Mouse (Mus musculus) erythroblast, adult 5-6 weeks (primary cell): Measurements from ENCODE around the gene Krt222. TPM values are rescaled to one million over a fixed set of nuclear protein-coding genes. Genes with fewer than 3 reads are reported as not detected.

Experiments used
- total RNA-seq, 2 experiments: library from RNA; stranded (forward) in 1 of 2; stranded (reverse) in 1 of 2; fragments of 150-400 nt in 1 of 2; fragments of 200-764, 138-1000 nt in 1 of 2; gene quantifications; 2 replicates each; pipeline versions ENCODE4 v1.2.3 to v1.2.4; 2015 to 2017; ENCODE audit warnings: low replicate concordance in 2 of 2

The Krt222 gene
- total RNA-seq, 2 experiments from 2014 or later: not detected

Other genes starting within 250 kb of the Krt222 start
- 132 and 152 TPM in 2 replicates for gene Top2a, start 219.9 kb downstream of the Krt222 start, total RNA-seq (2015; ENCODE audit: low replicate concordance)
- 334 and 394 TPM in 2 replicates for gene Top2a, start 219.9 kb downstream of the Krt222 start, total RNA-seq (2017; ENCODE audit: low replicate concordance)
- gene Igfbp4, start 202.8 kb downstream of the Krt222 start, total RNA-seq (2015; ENCODE audit: low replicate concordance): 10.8 and 29.7 TPM in 2 replicates
- gene Igfbp4, start 202.8 kb downstream of the Krt222 start, total RNA-seq (2017; ENCODE audit: low replicate concordance): 26.1 and 41.5 TPM in 2 replicates
- gene Tns4, start 154.8 kb downstream of the Krt222 start, total RNA-seq (2015; ENCODE audit: low replicate concordance): 0.77 TPM in 1 of 2 replicates, not detected in the other
- 0.42 TPM in 1 of 2 replicates, not detected in the other for gene Tns4, start 154.8 kb downstream of the Krt222 start, total RNA-seq (2017; ENCODE audit: low replicate concordance)
- gene Ccr7, start 89.0 kb downstream of the Krt222 start, total RNA-seq (2015; ENCODE audit: low replicate concordance): 1.0 and 2.9 TPM in 2 replicates
- gene Ccr7, start 89.0 kb downstream of the Krt222 start, total RNA-seq (2017; ENCODE audit: low replicate concordance): 0.60 and 0.98 TPM in 2 replicates
- gene Smarce1, start 13.1 kb downstream of the Krt222 start, total RNA-seq (2015; ENCODE audit: low replicate concordance): 70.0 and 77.8 TPM in 2 replicates
- 133 and 177 TPM in 2 replicates for gene Smarce1, start 13.1 kb downstream of the Krt222 start, total RNA-seq (2017; ENCODE audit: low replicate concordance)
- not detected in 2 replicates for gene Krt24, start 41.2 kb upstream of the Krt222 start, total RNA-seq (2015; ENCODE audit: low replicate concordance)
- gene Krt24, start 41.2 kb upstream of the Krt222 start, total RNA-seq (2017; ENCODE audit: low replicate concordance): not detected in 2 replicates
- not detected in 2 replicates for gene Krt25, start 78.9 kb upstream of the Krt222 start, total RNA-seq (2015; ENCODE audit: low replicate concordance)
- gene Krt25, start 78.9 kb upstream of the Krt222 start, total RNA-seq (2017; ENCODE audit: low replicate concordance): not detected in 2 replicates
- gene Krt26, start 93.9 kb upstream of the Krt222 start, total RNA-seq (2015; ENCODE audit: low replicate concordance): not detected in 2 replicates
- not detected in 2 replicates for gene Krt26, start 93.9 kb upstream of the Krt222 start, total RNA-seq (2017; ENCODE audit: low replicate concordance)
- not detected in 2 replicates for gene Krt27, start 107.0 kb upstream of the Krt222 start, total RNA-seq (2015; ENCODE audit: low replicate concordance)
- gene Krt27, start 107.0 kb upstream of the Krt222 start, total RNA-seq (2017; ENCODE audit: low replicate concordance): not detected in 2 replicates
- not detected in 2 replicates for gene Krt28, start 130.8 kb upstream of the Krt222 start, total RNA-seq (2015; ENCODE audit: low replicate concordance)
- gene Krt28, start 130.8 kb upstream of the Krt222 start, total RNA-seq (2017; ENCODE audit: low replicate concordance): not detected in 2 replicates
- gene Krt10, start 145.3 kb upstream of the Krt222 start, total RNA-seq (2015; ENCODE audit: low replicate concordance): not detected in 2 replicates
- gene Krt10, start 145.3 kb upstream of the Krt222 start, total RNA-seq (2017; ENCODE audit: low replicate concordance): not detected in 2 replicates
- gene Krt12, start 178.2 kb upstream of the Krt222 start, total RNA-seq (2015; ENCODE audit: low replicate concordance): not detected in 2 replicates
- gene Krt12, start 178.2 kb upstream of the Krt222 start, total RNA-seq (2017; ENCODE audit: low replicate concordance): not detected in 2 replicates
- not detected in 2 replicates for gene Krt20, start 194.1 kb upstream of the Krt222 start, total RNA-seq (2015; ENCODE audit: low replicate concordance)
- gene Krt20, start 194.1 kb upstream of the Krt222 start, total RNA-seq (2017; ENCODE audit: low replicate concordance): not detected in 2 replicates
- gene Krt23, start 249.1 kb upstream of the Krt222 start, total RNA-seq (2015; ENCODE audit: low replicate concordance): not detected in 2 replicates
- gene Krt23, start 249.1 kb upstream of the Krt222 start, total RNA-seq (2017; ENCODE audit: low replicate concordance): not detected in 2 replicates